Mouse (Mus musculus) right cerebral cortex, postnatal 14 days (tissue): ENCODE results near the gene Zbtb45.

ENCODE experiments used
- DNase-seq: peaks from one replicate; pipeline ENCODE4 v3.0.0; 2022

Zbtb45 gene

GRCm38 (mm10) chr7:13033451-13034147 is 23.8 kb upstream of the Zbtb45 start:
- no peak for DNase-seq

GRCm38 (mm10) chr7:13032541-13032940 is 22.7 kb upstream of the Zbtb45 start:
- no peak for DNase-seq

DNA sequence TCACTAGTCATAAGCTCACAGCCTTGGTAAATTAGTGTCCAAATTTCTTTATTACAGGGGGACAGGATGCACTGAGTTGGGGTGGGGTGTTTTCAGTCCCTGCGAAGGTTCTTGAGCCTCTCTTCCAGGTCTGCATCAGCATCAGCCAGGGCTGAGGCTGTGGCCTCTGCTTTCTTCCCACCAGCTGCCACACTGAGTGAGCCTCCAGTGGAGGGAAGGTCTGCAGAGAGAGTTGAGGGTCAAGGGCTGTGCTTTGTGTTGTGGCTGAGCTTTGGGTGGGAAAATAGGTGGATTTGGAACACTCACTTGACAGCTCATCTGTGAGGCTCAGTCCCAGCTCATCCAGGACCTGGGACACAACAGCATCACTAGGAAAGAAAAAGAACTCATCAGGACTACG is 22.1 kb upstream of the Zbtb45 start:
- no peak for DNase-seq

GRCm38 (mm10) chr7:13031069-13031468 is 21.2 kb upstream of the Zbtb45 start:
- DNase-seq: no peak

DNA sequence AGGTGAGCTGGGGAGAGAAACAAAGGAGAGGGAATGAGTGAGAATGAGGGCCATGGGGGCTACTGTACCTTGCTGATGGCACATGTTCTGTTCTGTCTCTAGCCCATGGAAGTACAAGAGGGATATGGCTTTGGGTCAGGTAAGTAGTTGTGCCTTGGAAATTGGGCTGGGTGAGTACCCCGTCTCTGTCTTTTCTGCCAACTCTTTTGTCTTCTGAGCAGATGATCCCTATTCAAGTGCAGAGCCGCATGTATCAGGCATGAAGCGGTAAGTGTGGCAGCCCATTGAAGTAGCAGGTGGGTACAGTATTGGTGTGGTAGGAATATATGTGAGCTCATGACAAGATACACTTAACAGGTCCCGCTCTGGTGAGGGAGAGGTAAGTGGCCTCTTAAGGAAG is 19.2 kb upstream of the Zbtb45 start:
- no peak for DNase-seq

GRCm38 (mm10) chr7:13025511-13026112 is 15.8 kb upstream of the Zbtb45 start:
- no peak for DNase-seq

DNA sequence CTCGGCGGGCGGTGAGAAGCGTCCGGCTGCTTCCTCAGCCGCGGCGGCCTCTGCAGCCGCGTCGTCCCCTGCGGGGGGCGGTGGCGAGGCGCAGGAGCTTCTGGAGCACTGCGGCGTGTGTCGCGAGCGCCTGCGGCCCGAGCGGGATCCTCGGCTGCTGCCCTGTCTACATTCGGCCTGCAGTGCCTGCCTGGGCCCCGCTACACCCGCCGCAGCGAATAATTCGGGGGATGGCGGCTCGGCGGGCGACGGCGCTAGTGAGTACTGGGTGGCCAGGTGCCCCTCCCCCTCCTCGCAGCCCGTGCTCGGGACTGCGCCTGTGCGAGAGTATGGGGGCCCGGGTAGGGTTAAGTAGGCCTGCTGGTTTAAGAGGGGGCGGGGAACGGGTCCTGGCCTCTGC is 15.0 kb upstream of the Zbtb45 start:
- peak; percentile 92 for DNase-seq

DNA sequence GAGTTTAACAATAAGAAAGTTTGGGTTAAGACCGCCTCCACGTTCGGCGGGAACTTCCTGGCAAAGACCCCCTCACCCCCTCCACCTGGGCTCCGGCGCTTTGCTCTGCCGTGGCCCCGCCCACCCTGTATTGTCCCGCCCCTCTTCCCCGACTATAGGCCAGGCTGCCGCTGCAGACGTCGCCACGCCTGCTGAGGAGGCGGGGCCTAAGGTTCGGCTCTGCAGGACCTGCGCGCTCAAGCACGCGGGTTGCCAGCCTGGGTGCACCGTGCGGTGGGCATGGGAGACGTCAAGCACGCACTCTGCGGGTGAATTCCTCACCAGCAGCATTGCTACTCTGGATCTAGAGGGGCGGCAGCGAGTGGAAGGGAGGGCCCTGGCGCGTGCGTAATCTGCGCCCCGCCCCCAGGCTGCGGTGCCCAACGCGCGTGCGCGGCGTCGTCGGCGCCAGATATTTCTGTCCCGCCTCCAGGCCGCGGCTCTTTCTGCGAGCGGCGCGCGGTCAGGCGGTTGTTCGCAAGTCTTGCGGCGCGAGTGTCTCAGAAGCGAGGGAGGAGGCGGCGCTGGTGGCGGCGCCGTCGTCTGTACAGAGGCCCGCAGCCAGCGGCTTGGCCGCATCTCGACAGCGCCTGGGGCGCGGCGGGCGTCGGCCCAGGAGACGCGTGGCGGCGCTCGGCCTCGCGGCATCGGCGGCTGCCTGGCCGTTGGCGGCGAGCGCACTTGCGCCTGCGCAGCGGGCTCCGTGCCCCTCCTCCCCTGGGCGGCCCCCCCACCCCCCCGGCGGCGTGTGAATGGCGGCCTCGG is 14.3 kb upstream of the Zbtb45 start:
- DNase-seq: peak; percentile 89

GRCm38 (mm10) chr7:13022773-13023535 is 13.1 kb upstream of the Zbtb45 start:
- peak; percentile 51 for DNase-seq

GRCm38 (mm10) chr7:13015217-13015616 is 5.4 kb upstream of the Zbtb45 start:
- no peak for DNase-seq

- DNase-seq: no peak
Measured at GRCm38 (mm10) chr7:13014275-13014839, 4.5 kb upstream of the Zbtb45 start.

- no peak for DNase-seq
Measured at GRCm38 (mm10) chr7:13013671-13014070, 3.8 kb upstream of the Zbtb45 start.

DNA sequence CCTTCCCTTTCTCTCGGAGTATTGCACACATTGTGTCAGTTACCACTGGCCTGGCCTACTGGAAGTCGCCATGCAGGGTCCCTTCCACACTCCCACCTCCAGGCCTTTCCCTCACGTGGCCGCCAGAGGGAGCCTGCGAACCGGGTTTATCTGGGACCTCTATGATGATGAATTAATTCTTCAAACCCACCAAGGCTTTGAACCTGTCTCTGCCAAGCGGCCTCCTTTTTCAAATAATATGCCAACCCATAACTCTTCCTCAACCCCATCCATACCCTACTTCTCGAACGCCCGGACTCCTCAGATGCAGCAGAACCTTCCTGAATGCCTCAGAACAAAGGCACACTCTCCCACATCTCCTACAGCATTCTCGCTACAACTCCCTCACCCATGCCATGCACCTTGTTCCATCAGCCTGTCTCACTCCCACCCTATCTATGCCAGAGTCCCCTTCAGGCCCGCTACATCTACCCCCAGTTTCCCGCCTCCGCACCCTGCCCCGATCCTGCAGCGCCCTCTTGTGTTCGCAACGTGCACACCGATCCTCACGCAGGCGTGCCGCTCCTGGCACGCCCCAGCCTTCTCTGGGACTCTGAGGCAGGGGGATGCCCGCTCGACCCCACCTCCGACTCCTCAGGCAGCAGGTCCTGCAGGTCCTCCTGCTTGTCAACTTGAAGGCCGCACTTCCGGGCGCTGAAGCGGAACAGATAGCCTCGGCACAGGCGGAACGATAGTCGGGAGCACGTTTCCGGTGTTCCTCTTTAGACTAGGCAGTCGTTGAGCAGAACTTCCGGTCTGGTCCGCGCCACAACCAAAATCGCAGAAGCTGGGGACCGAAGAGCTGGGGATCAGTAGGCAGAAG is 460 bp downstream of the Zbtb45 start:
- DNase-seq: peak; percentile 91

GRCm38 (mm10) chr7:13007341-13008092 is 2.3 kb downstream of the Zbtb45 start:
- no peak for DNase-seq

GRCm38 (mm10) chr7:13006531-13006930 is 3.3 kb downstream of the Zbtb45 start:
- no peak for DNase-seq

GRCm38 (mm10) chr7:13006011-13006410 is 3.8 kb downstream of the Zbtb45 start:
- no peak for DNase-seq

DNA sequence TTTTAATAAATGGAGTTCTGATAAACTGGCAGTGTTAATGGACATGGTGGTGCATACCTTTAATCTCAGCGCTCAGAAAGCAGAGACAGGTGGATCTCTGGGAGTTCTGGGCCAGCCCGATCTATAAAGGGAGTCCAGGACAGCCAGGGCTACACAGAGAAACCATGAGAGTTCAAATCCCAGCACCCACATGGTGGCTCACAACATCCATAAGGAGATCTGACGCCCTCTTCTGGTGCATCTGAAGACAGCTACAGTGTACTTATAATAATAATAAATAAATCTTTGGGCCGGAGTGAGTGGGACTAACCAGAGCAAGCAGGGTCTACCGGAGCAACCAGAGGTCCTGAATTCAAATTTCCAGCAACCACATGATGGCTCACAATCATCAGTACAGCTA is 6.5 kb downstream of the Zbtb45 start:
- no peak for DNase-seq

- DNase-seq: no peak
Measured at GRCm38 (mm10) chr7:13001584-13001983, 8.2 kb downstream of the Zbtb45 start.

- DNase-seq: no peak
Measured at GRCm38 (mm10) chr7:12998851-12999250, 11.0 kb downstream of the Zbtb45 start, which contains the start of gene Trim28. Trim28 (plus strand) TSS chr7:12999114.

DNA sequence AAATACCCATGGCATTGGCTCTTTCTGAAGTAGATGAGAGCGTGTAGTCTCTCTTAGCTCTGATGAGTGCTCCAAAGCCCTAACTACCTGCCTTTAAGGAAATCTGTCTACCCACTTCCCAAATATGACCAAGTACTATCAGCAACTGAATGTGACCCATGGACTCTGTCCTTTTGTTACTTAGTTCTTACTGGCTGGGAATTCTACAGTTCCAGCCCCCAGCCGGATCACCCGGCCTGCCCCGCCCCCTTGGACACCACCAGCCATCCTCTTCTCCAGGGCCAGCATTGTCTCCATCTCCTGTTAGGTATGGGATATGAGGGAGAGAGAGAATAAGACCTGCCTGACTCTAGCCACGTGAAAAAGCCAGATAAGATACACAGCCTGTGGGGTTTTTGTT is 11.8 kb downstream of the Zbtb45 start, which contains the start of gene Slc27a5:
TSS of gene Slc27a5 (minus strand) at position 140 of the 400 bp plus-strand sequence.
- no peak for DNase-seq

GRCm38 (mm10) chr7:12997230-12997629 is 12.6 kb downstream of the Zbtb45 start:
- no peak for DNase-seq
